Mouse (Mus musculus) erythroblast, embryonic 14.5 days (primary cell): ENCODE measurements at regions not wholly inside any gene's neighbourhood (a gene's known extent, or its start where the extent isn't known, plus 50 kb on each side); places are given as distances from the start of the nearest gene placed in this dataset.

Experiments
- GATA1 ChIP-seq: IDR thresholded peaks from 2 replicates; pipeline ENCODE4 v1.6.1; 2012; ENCODE audit warnings: low read length, inconsistent platforms, mixed read lengths
- TAL1 ChIP-seq: IDR thresholded peaks from 3 replicates; pipeline ENCODE4 v1.6.1; 2012; ENCODE audit warnings: low read length, inconsistent platforms, mixed read lengths

GRCm38 (mm10) chr14:25116424-25116823, 342.6 kb upstream of the Zmiz1 start:
- TF ChIP-seq GATA1, result no peak
- no peak for TF ChIP-seq TAL1
